Mouse (Mus musculus) ES-E14 (cell line): Measurements from ENCODE around the gene Nodal. TPM values are rescaled to one million over a fixed set of nuclear protein-coding genes. Genes with fewer than 3 reads are reported as not detected.

Experiments
- DNase-seq: peaks from one replicate; pipeline ENCODE4 v3.0.0-alpha.2; 2013; ENCODE audit warnings: low read depth, low spot score
- H3K27ac ChIP-seq: 2 replicates; pipeline ENCODE4 v1.5.1; 2012; ENCODE audit warnings: low read depth, mild to moderate bottlenecking, low read length, moderate library complexity, mixed read lengths; ENCODE audit not compliant: poor library complexity, insufficient read depth, severe bottlenecking
- H3K36me3 ChIP-seq: 2 replicates; pipeline ENCODE4 v1.6.1; 2012; ENCODE audit warnings: mild to moderate bottlenecking, low read length, moderate library complexity, mixed read lengths; ENCODE audit not compliant: control insufficient read depth, poor library complexity, insufficient read depth, severe bottlenecking
- H3K4me1 ChIP-seq, 2 experiments: fragments of 150-350 bp in 1 of 2; sonication (generic) in 1 of 2; 2 replicates each; pipeline ENCODE4 v1.6.1; 2012; ENCODE audit warnings: low read length in 2 of 2, mild to moderate bottlenecking in 1 of 2, mixed read lengths in 1 of 2; ENCODE audit not compliant: control insufficient read depth in 2 of 2, insufficient read depth in 2 of 2, poor library complexity in 1 of 2
- H3K4me3 ChIP-seq, 2 experiments: fragments of 150-350 bp in 1 of 2; sonication (generic) in 1 of 2; 2 replicates each; pipeline ENCODE4 v1.5.1; 2012; ENCODE audit warnings: low read length in 2 of 2, low read depth in 1 of 2, mild to moderate bottlenecking in 1 of 2, mixed read lengths in 1 of 2; ENCODE audit not compliant: insufficient read depth in 1 of 2, poor library complexity in 1 of 2, severe bottlenecking in 1 of 2
- H3K9ac ChIP-seq: 2 replicates; pipeline ENCODE4 v1.6.1; 2012; ENCODE audit warnings: low read depth, mild to moderate bottlenecking, low read length, mixed read lengths; ENCODE audit not compliant: poor library complexity, insufficient read depth, severe bottlenecking
- H3K9me3 ChIP-seq: fragments of 150-350 bp; sonication (generic); 2 replicates; pipeline ENCODE4 v1.6.1; 2012; ENCODE audit warnings: low read depth, mild to moderate bottlenecking, low read length; ENCODE audit not compliant: control insufficient read depth, insufficient read depth
- CHD2 ChIP-seq: IDR thresholded peaks from 2 replicates; pipeline ENCODE4 v1.6.1; 2014; ENCODE audit warnings: mild to moderate bottlenecking, low read depth, low read length, inconsistent platforms
- HCFC1 ChIP-seq: IDR thresholded peaks from 2 replicates; pipeline ENCODE4 v1.6.1; 2012; ENCODE audit warnings: low read length, inconsistent platforms, borderline replicate concordance; ENCODE audit not compliant: insufficient read depth
- MAFK ChIP-seq: IDR thresholded peaks from 2 replicates; pipeline ENCODE4 v1.6.1; 2014; ENCODE audit warnings: mild to moderate bottlenecking, low read depth, low read length, inconsistent platforms; ENCODE audit not compliant: insufficient read depth
- ZC3H11A ChIP-seq: IDR thresholded peaks from 2 replicates; pipeline ENCODE4 v1.6.1; 2012; ENCODE audit warnings: low read depth, mild to moderate bottlenecking, inconsistent platforms, low read length, borderline replicate concordance
- ZNF384 ChIP-seq: IDR thresholded peaks from 2 replicates; pipeline ENCODE4 v1.6.1; 2012; ENCODE audit warnings: low read depth, low read length, inconsistent platforms
- in situ Hi-C, 2 experiments: fragments of 600-800 bp; cut with MboI; formaldehyde crosslinking; loops; one replicate each; pipeline ENCODE4 v1.15.1; 2025; ENCODE audit warnings: low sequenced_read_pairs in 2 of 2, inconsistent platforms in 1 of 2; ENCODE audit not compliant: unreplicated experiment in 2 of 2
- total RNA-seq: library from RNA; depleted of rRNA; stranded (reverse); fragments of 300-350 nt; gene quantifications from 2 replicates; pipeline ENCODE4 v1.2.3, GENCODE M21; 2012

The Nodal gene
- total RNA-seq, 1 experiment, result 164 TPM

DNA sequence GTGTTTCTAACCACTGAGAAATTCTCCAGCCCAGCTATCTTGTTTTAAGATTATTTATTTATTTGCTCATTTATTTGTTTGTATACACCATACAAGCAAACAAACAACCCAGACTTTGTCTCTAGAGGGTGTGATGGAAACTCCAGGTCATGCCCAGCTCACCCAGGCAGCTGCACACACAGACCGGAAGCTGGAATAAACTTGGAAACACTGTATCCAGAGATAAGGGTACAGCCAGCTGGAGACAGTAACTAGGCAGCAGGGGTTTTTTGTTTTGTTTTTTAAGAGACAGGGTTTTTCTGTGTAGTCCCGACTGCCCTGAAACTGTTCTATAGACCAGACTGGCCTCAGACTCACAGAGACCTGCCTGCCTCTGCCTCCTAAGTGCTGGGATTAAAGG is 27.6 kb upstream of the Nodal start:
- in situ Hi-C loops, result no loop called here
- TF ChIP-seq HCFC1 (no peak), ZC3H11A (no peak), ZNF384 (no peak), MAFK (no peak), CHD2 (no peak)
- H3K36me3 ChIP-seq, result no peaks in the 10 kb centered on the region
- H3K4me3 ChIP-seq, result no peak overlapping the region
- no peak overlapping the region for H3K27ac ChIP-seq
- H3K4me1 ChIP-seq, result peaks cover 0 to 10% of the 10 kb centered on the region in 2 experiments; a peak in 2 of 4 replicates
- no peak for DNase-seq
- no peaks in the 10 kb centered on the region for H3K9me3 ChIP-seq
- H3K9ac ChIP-seq, result no peak overlapping the region

DNA sequence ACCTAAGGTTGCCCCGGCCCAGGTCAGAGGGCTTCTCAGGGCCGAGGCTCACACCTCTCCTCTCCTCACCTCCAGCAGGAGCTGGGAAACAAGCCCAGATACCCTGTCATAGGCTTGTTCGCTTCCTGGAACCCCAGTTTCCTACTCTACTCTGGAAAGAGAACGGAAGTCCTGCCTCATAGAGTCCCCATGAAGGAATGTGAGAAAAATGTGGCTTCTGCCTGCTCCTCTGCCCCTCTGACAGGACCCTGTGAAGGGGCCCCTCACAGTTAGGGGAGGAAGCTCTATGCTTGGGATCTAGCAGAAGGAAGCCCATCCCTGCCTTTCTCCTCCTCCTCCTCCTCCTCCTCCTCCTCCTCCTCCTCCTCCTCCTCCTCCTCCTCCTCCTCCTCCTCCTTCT is 25.2 kb upstream of the Nodal start:
- in situ Hi-C loops, result no loop called here
- H3K9ac ChIP-seq, result no peak overlapping the region
- no peak overlapping the region for H3K4me3 ChIP-seq
- peaks cover 4 to 10% of the 10 kb centered on the region in 2 experiments for H3K4me1 ChIP-seq
- H3K36me3 ChIP-seq, result no peaks in the 10 kb centered on the region
- no peak for DNase-seq
- H3K27ac ChIP-seq, result no peak overlapping the region
- no peaks in the 10 kb centered on the region for H3K9me3 ChIP-seq
- TF ChIP-seq CHD2 (no peak), HCFC1 (no peak), ZC3H11A (no peak), MAFK (no peak), ZNF384 (no peak)

DNA sequence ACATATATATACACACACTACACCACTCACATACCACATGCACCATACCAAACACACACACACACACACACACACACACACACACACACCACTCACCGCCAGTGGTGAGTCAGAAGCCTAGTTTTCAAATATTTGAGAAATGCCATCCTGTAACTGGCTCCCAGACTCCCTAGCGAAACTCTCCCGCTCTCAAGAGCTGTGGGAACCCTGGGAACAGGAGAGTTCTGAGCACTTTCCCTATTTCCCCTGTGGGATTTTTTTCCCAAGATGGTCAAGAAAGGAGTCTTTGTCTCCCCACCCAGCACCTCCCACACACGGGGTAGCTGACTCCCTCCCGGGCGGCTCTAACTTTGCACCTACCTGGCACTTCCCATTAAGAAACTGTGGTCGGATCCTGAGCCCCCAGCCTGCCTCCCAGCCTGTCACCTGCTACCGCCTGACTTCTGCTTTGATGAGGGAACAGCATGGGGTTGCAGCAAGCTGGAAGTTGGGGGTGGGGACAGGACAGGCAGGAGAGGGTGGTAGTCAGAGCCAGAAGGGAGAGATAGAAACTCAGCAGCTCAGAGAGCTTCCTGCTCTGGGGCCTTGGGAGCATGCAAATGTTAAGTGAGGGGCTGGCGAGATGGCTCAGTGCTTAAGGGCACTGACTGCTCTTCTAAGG is 23.2 kb upstream of the Nodal start:
- Histone ChIP-seq H3K9me3 (no peaks in the 10 kb centered on the region), H3K4me1 (peaks cover 4 to 15% of the 10 kb centered on the region in 2 experiments), H3K27ac (0 out of 2 replicates have a peak overlapping the region, but pooled peaks have one; percentile 2), H3K9ac (no peak overlapping the region), H3K4me3 (peak overlapping the region in 1 of 2 experiments; percentile 11; a peak in 1 of 4 replicates), H3K36me3 (no peaks in the 10 kb centered on the region)
- DNase-seq, result no peak
- in situ Hi-C loops, result no loop called here
- TF ChIP-seq CHD2, result no peak
- TF ChIP-seq ZC3H11A, result no peak
- no peak for TF ChIP-seq HCFC1
- TF ChIP-seq ZNF384, result no peak
- TF ChIP-seq MAFK, result no peak

DNA sequence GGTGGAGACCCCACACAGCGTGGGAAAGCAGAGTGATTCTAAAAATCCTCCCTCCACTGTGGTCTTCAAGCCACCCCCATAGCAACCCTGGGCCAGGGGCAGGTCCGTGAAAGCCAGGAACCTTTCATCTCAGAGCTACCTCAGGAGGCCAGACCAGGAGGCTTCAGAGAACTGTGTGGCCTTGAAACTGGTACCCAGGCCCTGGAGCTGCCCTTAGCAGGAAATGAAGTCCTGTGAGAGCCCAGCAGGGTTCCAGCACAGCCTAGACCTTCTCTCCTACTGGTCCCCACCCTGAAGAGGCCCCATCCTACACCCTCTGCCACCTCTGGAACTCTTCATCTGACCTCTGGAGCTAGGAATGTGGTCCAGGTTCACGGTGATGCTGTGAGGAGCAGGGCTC is 19.6 kb upstream of the Nodal start:
- in situ Hi-C loops, result no loop called here
- H3K9me3 ChIP-seq, result no peaks in the 10 kb centered on the region
- no peaks in the 10 kb centered on the region for H3K36me3 ChIP-seq
- H3K4me3 ChIP-seq, result no peak overlapping the region
- H3K27ac ChIP-seq, result no peak overlapping the region
- DNase-seq, result no peak
- H3K4me1 ChIP-seq, result peaks cover 4 to 15% of the 10 kb centered on the region in 2 experiments
- TF ChIP-seq CHD2, result no peak
- no peak for TF ChIP-seq MAFK
- TF ChIP-seq HCFC1, result no peak
- TF ChIP-seq ZNF384, result no peak
- TF ChIP-seq ZC3H11A, result no peak
- no peak overlapping the region for H3K9ac ChIP-seq
